ENCODE assay signal across 26 mouse cellular contexts in genomic region chr1:151151089-151151488, GRCm38 (mm10). TPM values are rescaled to one million over a fixed set of nuclear protein-coding genes. Genes with fewer than 3 reads are reported as not detected.
"Had no signal": no experiment of that assay in that cellular context is flagged by ENCODE, and none has a peak within 500 bp of the region (broad histone marks: within the 10 kb centered on the region; RNA-seq: fewer than 3 reads in every experiment).

No protein-coding gene starts in this region.

- H3K9ac ChIP-seq: lung, embryonic 14.5 days; midbrain, embryonic 12.5 days; neural tube, embryonic 13.5 days; neural tube, embryonic 15.5 days had no signal

- H3K9me3 ChIP-seq: midbrain, embryonic 10.5 days; midbrain, embryonic 12.5 days; neural tube, embryonic 13.5 days; neural tube, embryonic 15.5 days had no signal

- ATAC-seq: midbrain, embryonic 16.5 days had no signal

- DNase-seq: lung, embryonic 14.5 days; lung, postnatal 10 days; lung, postnatal 4 days; midbrain, embryonic 14.5 days; retina, postnatal 1 day; right cerebral cortex, adult 18-20 months; right cerebral cortex, postnatal 25 days; right cerebral cortex, postnatal 4 days; spleen, adult 18-20 months; thymus, adult 18-20 months; thymus, postnatal 14 days; thymus, postnatal 36 days had no signal

- H3K4me3 ChIP-seq: midbrain, embryonic 10.5 days; midbrain, embryonic 12.5 days; myocyte; neural tube, embryonic 13.5 days; neural tube, embryonic 15.5 days had no signal

- H3K4me1 ChIP-seq: midbrain, embryonic 10.5 days; neural tube, embryonic 13.5 days; neural tube, embryonic 15.5 days had no signal

- H3K27me3 ChIP-seq: midbrain, embryonic 12.5 days; neural tube, embryonic 13.5 days; neural tube, embryonic 15.5 days had no signal

- H3K27ac ChIP-seq: midbrain, embryonic 10.5 days; midbrain, embryonic 12.5 days; neural tube, embryonic 13.5 days; neural tube, embryonic 15.5 days had no signal

- H3K36me3 ChIP-seq: midbrain, embryonic 10.5 days; midbrain, embryonic 12.5 days; neural tube, embryonic 13.5 days; neural tube, embryonic 15.5 days had no signal

- H3K4me2 ChIP-seq: lung, embryonic 14.5 days; midbrain, embryonic 12.5 days; neural tube, embryonic 13.5 days; neural tube, embryonic 15.5 days had no signal

RNA-seq across cellular contexts. Expression of gene Gm47985, which starts 31.2 kb away (rescaled TPM):
- polyA plus RNA-seq: lung, embryonic 14.5 days; midbrain, embryonic 16.5 days; neural tube, embryonic 15.5 days; stomach, embryonic 14.5 days; thymus, postnatal 0 days had no signal

RNA-seq across cellular contexts. Expression of gene Gm8947, which starts 41.1 kb away (rescaled TPM):
- total RNA-seq: megakaryocyte-erythroid progenitor cell, adult 5-6 weeks had no signal
- polyA plus RNA-seq: lung, embryonic 16.5 days; midbrain, embryonic 12.5 days; midbrain, embryonic 14.5 days; midbrain, embryonic 16.5 days; neural tube, embryonic 13.5 days; neural tube, embryonic 15.5 days; stomach, embryonic 14.5 days; thymus, postnatal 0 days had no signal

RNA-seq across cellular contexts. Expression of gene Gm47995, which starts 47.2 kb away (rescaled TPM):
- polyA plus RNA-seq: lung, embryonic 14.5 days; lung, embryonic 16.5 days; midbrain, embryonic 10.5 days; midbrain, embryonic 12.5 days; midbrain, embryonic 14.5 days; midbrain, embryonic 16.5 days; neural tube, embryonic 11.5 days; neural tube, embryonic 13.5 days; neural tube, embryonic 15.5 days; stomach, embryonic 14.5 days; stomach, embryonic 16.5 days; thymus, postnatal 0 days had no signal

RNA-seq across cellular contexts. Expression of gene 3110040M04Rik, which starts 52.8 kb away (rescaled TPM):
- polyA plus RNA-seq: lung, embryonic 14.5 days; lung, embryonic 16.5 days; midbrain, embryonic 10.5 days; midbrain, embryonic 12.5 days; midbrain, embryonic 14.5 days; midbrain, embryonic 16.5 days; neural tube, embryonic 13.5 days; neural tube, embryonic 15.5 days; stomach, embryonic 14.5 days; thymus, postnatal 0 days had no signal

RNA-seq across cellular contexts. Expression of gene Gm47996, which starts 58.8 kb away (rescaled TPM):
- total RNA-seq: megakaryocyte, adult 5-6 weeks; megakaryocyte-erythroid progenitor cell, adult 5-6 weeks had no signal
- polyA plus RNA-seq: lung, embryonic 14.5 days; lung, embryonic 16.5 days; midbrain, embryonic 14.5 days; midbrain, embryonic 16.5 days; neural tube, embryonic 11.5 days; neural tube, embryonic 13.5 days; neural tube, embryonic 15.5 days; small intestine, adult 2 months; stomach, embryonic 14.5 days; stomach, embryonic 16.5 days; thymus, postnatal 0 days had no signal
